Mouse (Mus musculus) kidney, adult 11 months (tissue): ENCODE data around the gene Hdac4.

Source experiments
- DNase-seq: peaks from one replicate; pipeline ENCODE4 v3.0.0; 2022

Gene Hdac4

GRCm38 (mm10) chr1:92129751-92130150 is 65.7 kb downstream of the Hdac4 start:
- no peak for DNase-seq

DNA sequence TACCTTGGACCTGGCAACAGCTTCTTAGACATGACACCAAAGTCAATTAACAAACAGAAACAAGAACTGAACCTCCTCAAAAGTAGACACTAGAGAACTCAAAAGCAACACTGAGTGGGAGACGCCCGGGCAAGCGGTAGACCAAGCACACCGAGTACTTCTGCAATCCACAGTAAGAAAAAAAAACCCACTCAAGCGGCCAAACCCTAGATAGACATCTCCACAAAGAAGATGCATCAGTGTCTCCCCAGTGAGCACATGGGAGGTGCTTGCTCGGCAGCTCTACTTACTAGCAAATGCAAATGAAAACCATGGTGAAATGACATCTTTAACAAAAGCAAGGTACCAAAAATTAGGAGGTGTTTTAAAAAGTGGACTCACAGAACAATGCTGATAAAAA is 67.7 kb downstream of the Hdac4 start:
- no peak for DNase-seq

- DNase-seq = no peak
Observed at GRCm38 (mm10) chr1:92127366-92127765, 68.1 kb downstream of the Hdac4 start.

DNA sequence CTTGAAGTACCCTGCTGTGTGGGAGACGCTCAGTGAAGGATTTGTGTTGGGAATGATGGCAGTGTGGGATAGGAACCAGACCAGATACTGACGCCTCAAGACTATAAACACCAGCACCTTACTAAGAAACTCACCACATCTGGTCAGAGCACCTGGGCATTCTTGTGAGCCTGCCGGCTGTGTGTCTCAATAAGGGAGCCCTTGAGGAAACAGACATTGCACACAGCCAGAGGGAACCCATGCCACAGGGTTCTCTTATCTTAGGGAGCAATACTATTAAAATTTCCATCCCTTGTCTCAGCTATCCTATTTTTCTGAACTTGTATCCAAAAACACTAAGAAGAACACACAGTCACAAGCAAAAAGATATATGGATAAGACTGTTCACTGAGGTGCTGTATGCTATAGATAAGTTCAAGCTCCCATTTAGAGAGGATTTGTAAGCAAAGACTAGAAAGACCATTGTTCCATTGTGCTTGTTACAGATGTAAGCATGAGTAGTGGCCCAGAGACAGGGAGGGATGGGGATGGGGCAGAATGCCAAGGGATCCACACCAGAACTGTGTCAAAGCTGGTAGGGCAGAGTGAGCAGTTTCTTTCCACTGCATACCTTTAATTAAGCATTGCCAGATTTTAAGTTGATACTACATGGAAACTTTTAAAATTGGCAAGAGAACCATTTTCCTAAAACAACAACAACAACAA is 70.8 kb downstream of the Hdac4 start:
- DNase-seq = no peak

- no peak for DNase-seq
Observed at GRCm38 (mm10) chr1:92119303-92119702, 76.2 kb downstream of the Hdac4 start.

DNA sequence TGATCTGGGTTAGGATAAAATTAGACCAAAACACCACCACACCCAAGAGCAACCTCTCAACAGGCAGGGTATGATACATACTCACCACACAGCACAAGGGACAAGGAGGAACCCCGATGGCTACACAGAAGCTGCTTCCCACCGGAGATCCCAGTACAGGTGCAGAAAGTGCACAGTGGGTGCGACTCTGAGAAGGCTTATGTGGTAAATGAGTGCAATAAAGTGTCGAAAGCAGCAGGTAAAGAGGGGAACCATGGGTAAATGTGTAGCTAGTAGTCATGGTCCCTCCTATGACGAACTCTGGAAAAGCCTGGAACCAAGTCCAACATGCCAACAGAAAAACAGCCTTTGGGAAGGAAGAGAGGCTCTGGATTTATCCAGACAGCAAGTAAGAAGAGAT is 77.9 kb downstream of the Hdac4 start:
- DNase-seq = no peak

DNA sequence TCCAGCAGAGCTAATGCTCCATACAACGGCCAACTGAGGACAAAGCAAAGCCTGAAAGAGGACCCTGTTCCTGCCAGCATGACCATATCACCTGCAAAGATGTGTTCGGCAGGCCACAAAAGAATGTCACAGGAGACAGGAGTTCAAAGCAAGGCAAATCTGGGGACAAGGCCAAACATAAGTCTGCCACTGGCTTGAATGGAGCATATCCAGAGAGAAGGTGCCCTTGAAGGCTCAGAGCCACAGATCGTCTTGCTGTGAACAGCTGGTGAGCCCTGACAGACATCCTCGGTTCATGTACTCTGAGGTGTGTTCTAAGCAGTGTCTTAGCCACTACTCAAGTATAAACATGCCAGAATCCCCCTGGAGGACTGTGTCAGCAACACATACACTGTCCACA is 79.3 kb downstream of the Hdac4 start:
- DNase-seq = no peak

DNA sequence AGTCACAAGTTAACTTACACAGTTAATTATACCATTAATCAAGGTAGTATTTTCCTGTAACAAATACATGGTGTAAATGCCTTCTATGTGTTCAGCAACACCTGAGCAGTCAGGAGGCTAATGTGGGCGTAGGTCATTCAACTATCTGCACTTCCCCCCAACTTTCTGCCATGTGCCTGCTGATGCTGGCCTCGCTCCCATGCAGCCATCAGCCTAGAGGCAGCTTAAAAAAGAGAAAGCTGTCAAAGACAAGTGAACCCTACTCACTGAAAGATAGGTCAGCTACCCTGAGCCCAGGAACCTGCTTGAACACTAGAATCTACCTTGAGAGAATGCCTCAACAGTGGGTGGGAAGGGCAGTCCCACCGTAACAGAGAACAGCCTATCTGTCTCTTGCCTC is 81.4 kb downstream of the Hdac4 start:
- no peak for DNase-seq

DNA sequence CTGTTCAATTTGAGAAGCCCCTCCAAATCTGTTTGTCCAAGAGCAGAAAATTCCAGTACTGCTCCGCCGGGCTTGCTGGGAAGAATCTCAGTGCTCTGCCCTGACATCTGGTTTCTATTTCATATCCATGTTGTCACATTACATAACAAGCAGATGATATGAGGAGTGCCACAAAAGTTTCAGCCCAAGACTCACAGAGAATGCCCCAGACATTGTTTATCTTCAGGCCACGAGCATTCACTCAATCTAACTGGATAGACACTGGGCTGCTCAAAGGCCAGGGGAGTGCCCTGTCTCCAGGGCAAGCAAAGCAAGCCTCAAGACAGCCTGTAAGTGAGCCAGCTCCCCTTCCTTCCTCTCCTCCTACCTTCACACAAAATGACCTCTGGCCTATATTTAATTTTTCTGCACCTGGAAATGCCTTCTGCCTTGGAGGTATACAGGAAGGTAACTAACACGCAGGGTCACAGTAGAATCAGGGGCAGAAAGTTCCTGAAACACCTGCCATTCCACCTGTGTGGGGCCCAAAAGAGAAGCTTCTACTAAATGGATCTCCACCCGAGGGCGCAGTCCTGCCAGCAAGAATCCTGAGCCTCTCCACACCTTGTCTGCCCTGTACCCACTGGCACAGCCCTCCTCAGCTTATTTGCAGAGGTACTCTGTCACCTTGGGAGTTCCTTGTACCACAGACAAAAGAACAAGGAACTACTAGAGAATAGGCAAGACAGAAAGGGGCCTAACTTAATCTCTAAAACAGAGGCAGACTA is 82.1 kb downstream of the Hdac4 start:
- DNase-seq = no peak

DNA sequence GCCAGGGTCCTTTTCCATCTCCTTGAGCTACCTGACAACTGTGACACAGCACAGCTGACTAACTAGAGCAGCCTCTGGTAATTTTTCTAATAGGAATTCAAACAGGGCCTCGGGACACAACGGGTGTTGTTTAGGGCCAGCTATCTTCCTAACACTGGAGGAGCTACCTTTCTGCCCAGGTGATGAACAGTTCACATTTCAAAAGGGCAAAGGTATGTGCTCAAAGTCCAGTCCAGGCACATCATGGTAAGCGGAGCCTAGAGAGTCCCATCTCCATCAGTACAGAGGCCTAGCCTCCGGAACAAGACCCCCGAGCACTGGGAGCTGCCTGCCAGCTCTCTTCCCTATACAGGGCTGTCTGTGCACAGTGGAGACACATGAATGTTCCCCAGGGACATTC is 82.9 kb downstream of the Hdac4 start:
- DNase-seq = no peak

GRCm38 (mm10) chr1:92111551-92111950 is 83.9 kb downstream of the Hdac4 start:
- no peak for DNase-seq

GRCm38 (mm10) chr1:92111026-92111425 is 84.5 kb downstream of the Hdac4 start:
- DNase-seq = no peak

GRCm38 (mm10) chr1:92109221-92109620 is 86.3 kb downstream of the Hdac4 start:
- no peak for DNase-seq

DNA sequence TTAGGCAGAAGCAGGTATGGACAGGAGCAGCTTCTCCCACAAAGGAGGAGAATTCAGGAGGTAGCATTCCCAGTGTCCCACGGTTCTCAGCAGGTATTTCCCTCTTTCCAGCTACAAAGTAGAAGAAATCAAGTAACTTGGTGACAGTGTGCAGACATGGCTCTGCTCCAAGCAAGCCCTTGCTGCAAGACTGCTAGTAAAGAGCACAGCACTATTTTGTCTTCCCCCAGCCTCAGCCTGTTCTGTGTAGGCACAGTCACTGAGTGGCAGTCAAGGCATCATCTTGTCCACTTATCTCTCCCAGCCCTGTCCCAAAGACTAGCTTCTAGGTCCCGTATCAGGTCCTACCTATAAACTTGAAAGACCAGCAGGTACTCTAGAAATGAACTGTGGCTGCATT is 86.9 kb downstream of the Hdac4 start:
- no peak for DNase-seq

DNA sequence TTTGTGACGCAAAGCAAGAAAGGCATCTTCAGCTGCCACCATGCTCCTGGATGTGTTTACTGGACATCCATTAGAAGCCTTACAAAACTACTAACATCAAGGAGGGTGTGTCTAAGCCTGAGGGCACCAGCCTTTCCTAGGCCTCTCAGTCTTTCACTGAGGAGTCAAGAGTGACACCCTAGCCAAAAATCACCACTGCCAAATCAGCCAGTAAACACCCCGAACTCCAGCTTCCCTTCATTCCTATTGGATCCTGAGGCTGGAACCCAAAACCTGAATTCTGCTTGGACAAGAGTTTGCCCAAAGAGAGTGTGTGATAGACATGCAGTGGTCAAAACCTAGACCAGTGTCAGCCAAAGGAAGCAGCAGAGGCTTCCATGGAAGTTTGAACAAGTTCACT is 87.5 kb downstream of the Hdac4 start:
- DNase-seq = no peak

DNA sequence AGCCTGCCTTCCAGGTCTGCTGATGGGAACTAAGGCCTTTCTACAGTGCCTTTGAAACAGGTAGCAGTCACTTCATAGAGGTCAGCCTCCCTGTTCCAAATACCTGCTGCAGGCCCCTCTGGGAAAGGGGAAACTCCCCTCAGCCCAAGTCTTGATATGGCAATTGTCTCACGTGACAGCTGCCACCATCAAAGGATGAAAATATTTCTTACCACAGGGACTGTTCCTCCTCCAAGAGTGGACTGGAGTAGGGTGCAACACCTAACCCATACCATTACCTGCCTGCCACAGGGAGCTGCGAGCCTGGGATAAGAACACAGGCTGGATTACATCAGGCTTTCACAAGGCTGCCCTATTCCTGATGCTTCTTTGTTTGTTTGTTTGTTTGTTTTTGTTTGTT is 88.0 kb downstream of the Hdac4 start:
- DNase-seq = no peak

DNA sequence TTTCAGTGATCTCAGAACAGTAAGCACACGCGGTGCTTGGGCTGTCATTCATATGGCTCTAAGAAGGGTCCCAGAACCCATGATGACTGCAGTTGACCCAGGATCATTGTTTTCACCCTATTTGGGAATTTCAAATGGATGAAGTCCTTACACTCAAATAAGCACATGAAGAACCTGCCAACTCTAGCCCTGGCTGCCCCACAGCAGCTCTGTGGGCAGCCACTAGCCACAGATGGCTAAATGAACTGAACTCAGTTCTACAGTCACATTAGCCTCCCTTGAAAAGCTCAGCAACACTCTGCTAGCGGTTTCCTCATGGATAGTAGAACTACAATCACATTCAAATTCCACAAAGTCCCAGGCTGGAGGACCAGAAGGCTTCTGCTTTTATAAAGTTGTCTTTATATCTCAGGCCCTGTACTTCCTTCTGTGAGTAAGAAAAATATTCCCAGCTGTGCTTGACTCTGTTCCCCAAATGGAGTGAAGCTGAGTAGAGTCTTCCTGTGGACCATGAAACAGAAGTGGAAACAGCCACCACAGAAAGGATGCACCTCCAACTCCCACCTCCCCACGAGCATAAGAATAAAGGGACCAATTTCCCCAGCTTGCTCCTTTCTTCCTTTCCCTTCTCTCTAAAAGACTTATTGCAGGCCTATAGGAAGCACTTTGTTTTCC is 88.9 kb downstream of the Hdac4 start:
- DNase-seq = no peak

- DNase-seq = no peak
Observed at GRCm38 (mm10) chr1:92104718-92105117, 90.8 kb downstream of the Hdac4 start.

- no peak for DNase-seq
Observed at GRCm38 (mm10) chr1:92103971-92104370, 91.5 kb downstream of the Hdac4 start.

DNA sequence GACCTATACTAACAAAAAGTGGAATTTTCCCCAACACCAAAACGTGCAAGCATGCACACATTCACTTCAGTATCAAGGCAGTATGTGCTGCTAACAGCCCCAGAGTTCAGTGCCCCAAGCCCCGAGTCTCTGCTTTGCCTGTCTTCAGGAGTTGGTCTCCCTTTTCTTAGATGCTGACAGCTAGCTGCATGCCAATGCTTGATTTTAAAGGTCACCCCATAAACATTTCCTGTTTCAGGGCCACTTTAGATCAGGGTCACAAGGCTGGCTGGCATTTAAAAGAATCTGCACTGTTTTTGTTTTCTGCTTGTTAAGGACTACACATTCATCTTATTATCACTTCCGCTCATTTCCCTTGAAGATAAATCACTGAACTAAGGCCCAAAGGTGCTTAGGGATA is 92.1 kb downstream of the Hdac4 start:
- DNase-seq = no peak

GRCm38 (mm10) chr1:92102825-92103224 is 92.7 kb downstream of the Hdac4 start:
- no peak for DNase-seq

GRCm38 (mm10) chr1:92100371-92100891 is 95.1 kb downstream of the Hdac4 start:
- peak; percentile 37 for DNase-seq

GRCm38 (mm10) chr1:92099964-92100363 is 95.5 kb downstream of the Hdac4 start:
- no peak for DNase-seq

- DNase-seq = peak; percentile 34
Observed at GRCm38 (mm10) chr1:92099502-92099901, 96.0 kb downstream of the Hdac4 start.
